Mouse (Mus musculus) C2C12 (cell line): Measurements from ENCODE around the gene Mras. TPM values are rescaled to one million over a fixed set of nuclear protein-coding genes. Genes with fewer than 3 reads are reported as not detected.

Source experiments
- H3K27me3 ChIP-seq: one replicate; pipeline ENCODE4 v1.6.1; 2011; ENCODE audit not compliant: control insufficient read depth, insufficient read depth, insufficient read length
- H3K36me3 ChIP-seq: one replicate; pipeline ENCODE4 v1.6.1; 2011; ENCODE audit not compliant: control insufficient read depth, insufficient read depth
- H3K4me3 ChIP-seq: one replicate; pipeline ENCODE4 v1.5.1; 2011; ENCODE audit warnings: mild to moderate bottlenecking, control low read depth; ENCODE audit not compliant: poor library complexity, insufficient read depth, severe bottlenecking
- H3K79me2 ChIP-seq: one replicate; pipeline ENCODE4 v1.6.1; 2011; ENCODE audit not compliant: control insufficient read depth, insufficient read depth
- H3K79me3 ChIP-seq: one replicate; pipeline ENCODE4 v1.6.1; 2011; ENCODE audit warnings: low read depth, control low read depth
- H3ac ChIP-seq: one replicate; pipeline ENCODE3; 2011; ENCODE audit warnings: low read depth; ENCODE audit not compliant: control insufficient read depth, insufficient read length
- CEBPB ChIP-seq: IDR thresholded peaks from one replicate; pipeline ENCODE4 v1.6.1; 2011; ENCODE audit warnings: low read depth, mild to moderate bottlenecking, control low read depth, moderate library complexity
- CTCF ChIP-seq: IDR thresholded peaks from one replicate; pipeline ENCODE4 v1.5.1; 2011; ENCODE audit not compliant: control insufficient read depth, insufficient read depth, insufficient read length
- FOSL1 ChIP-seq: IDR thresholded peaks from one replicate; pipeline ENCODE4 v1.8.0; 2011; ENCODE audit warnings: mild to moderate bottlenecking, low read length; ENCODE audit not compliant: poor library complexity, insufficient read depth, severe bottlenecking
- MAX ChIP-seq: IDR thresholded peaks from one replicate; pipeline ENCODE4 v1.6.1; 2011; ENCODE audit warnings: mild to moderate bottlenecking, control low read depth
- MYOD1 ChIP-seq: IDR thresholded peaks from one replicate; pipeline ENCODE4 v1.6.1; 2011; ENCODE audit warnings: low read depth; ENCODE audit not compliant: control insufficient read depth, insufficient read length
- MYOG ChIP-seq: IDR thresholded peaks from one replicate; pipeline ENCODE4 v1.6.1; 2011; ENCODE audit not compliant: control insufficient read depth, insufficient read length; ENCODE audit errors: extremely low read depth
- USF1 ChIP-seq: IDR thresholded peaks from one replicate; pipeline ENCODE4 v1.6.1; 2011; ENCODE audit warnings: low read depth, mild to moderate bottlenecking, control low read depth, moderate library complexity
- polyA plus RNA-seq: library from polyadenylated mRNA; unstranded; fragments of >200 nt; fragmentation: generic; extraction: Trizol; gene quantifications from one replicate; pipeline ENCODE4 v1.2.1, GENCODE M21; 2012; ENCODE audit warnings: missing spikeins

The Mras gene
- polyA plus RNA-seq, 1 experiment = 25.1 TPM

GRCm38 (mm10) chr9:99421914-99422313 is 15.3 kb downstream of the Mras start:
- TF ChIP-seq CTCF (no peak), MYOD1 (no peak), FOSL1 (no peak), MYOG (no peak), CEBPB (no peak), USF1 (no peak), MAX (no peak)

DNA sequence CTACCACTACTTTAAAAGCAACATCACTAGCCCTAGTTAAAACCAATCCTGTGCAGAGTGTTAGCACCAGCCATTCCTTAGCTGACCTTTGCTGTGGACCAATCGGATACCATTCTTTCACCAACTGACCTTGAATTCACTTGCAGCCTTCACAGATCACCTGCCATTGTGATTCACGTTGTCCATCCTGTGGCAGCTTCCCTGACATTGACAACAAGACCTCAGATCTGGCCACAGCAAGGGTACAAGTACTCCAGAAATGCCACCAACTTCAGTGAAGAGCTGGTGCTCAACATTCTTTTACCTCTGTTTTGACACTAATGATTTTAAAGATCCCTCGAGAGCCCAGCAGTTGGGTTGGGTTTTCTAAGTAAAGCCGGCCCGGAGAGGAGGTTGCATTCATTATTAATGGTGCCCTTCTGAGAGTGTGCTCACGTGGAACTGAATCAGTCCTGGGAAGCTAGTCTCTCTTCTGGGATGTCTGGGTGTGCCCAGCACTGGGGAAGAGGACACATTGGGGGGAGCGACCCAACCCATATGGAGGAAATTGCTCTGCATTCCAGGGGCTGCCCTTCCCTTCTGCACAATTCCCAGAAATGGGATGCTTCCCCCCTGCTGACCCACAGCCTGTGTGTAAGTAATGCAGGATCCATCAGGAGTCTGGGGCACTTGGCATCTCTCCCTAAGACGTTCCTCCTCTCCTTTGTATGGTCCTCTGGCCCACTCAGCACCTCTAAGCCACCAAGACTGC is 17.1 kb downstream of the Mras start:
- TF ChIP-seq USF1 (no peak), MYOD1 (no peak), MYOG (no peak), MAX (no peak), CEBPB (no peak), FOSL1 (no peak), CTCF (no peak)
- no peak overlapping the region for H3ac ChIP-seq
- H3K4me3 ChIP-seq = no peak overlapping the region
- no peaks in the 10 kb centered on the region for H3K79me3 ChIP-seq
- no peaks in the 10 kb centered on the region for H3K27me3 ChIP-seq
- no peaks in the 10 kb centered on the region for H3K79me2 ChIP-seq
- no peaks in the 10 kb centered on the region for H3K36me3 ChIP-seq

More at GRCm38 (mm10) chr9:99421914-99422313, 15.3 kb downstream of the Mras start:
- Histone ChIP-seq H3K79me3 (no peaks in the 10 kb centered on the region), H3ac (no peak overlapping the region), H3K79me2 (no peaks in the 10 kb centered on the region), H3K36me3 (no peaks in the 10 kb centered on the region), H3K4me3 (no peak overlapping the region), H3K27me3 (no peaks in the 10 kb centered on the region)

DNA sequence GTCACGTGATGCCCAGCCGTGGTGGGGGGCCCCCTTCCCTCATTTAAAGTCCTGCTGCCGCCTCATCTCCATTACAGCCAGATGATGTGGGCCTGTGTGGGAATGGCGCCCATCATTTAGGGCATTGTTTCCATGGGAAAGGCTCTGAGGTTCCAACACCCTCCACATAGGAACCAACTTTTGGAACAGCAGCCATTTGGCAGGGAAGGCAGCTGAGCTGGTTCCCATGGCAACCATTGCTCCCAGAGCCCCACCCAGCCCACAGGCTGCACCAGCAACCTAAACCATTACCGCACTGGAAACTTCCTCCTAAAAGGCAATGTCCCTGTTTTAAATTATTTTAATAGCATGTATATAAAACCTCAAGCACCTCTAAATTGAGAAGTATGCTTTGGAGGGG is 18.8 kb downstream of the Mras start:
- no peak for TF ChIP-seq MAX
- no peak for TF ChIP-seq FOSL1
- no peak for TF ChIP-seq CTCF
- no peak for TF ChIP-seq CEBPB
- TF ChIP-seq USF1 = no peak
- TF ChIP-seq MYOG = no peak
- no peak for TF ChIP-seq MYOD1
- no peaks in the 10 kb centered on the region for H3K27me3 ChIP-seq
- H3K79me2 ChIP-seq = no peaks in the 10 kb centered on the region
- H3K4me3 ChIP-seq = no peak overlapping the region
- H3K36me3 ChIP-seq = no peaks in the 10 kb centered on the region
- H3ac ChIP-seq = no peak overlapping the region
- H3K79me3 ChIP-seq = no peaks in the 10 kb centered on the region

DNA sequence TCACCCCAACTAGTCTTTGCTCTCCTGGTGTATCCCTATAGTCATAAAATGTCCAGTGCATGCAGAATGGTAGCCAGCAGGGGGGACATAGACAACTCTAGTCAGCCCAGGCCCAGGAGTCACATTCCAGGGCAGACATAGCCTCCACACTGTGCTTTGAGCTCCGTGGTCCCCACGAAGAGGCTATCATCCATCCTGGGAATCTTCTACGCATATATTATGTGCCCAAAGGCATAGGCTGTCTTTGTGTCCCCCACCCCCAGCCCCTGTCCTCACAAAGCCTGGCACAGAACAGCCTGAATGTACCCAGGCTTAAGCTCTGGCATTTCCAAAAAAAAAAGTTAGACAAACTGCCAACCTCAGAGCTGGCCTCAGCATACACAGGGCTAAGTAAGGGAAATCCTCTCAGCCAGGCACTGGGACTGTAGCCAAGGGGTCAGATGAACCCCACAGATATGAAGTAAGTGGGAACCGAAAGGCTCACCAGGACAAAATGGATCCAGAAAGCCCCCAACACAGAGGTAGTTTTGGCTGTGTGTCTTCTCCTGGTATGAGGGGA is 19.8 kb downstream of the Mras start:
- Histone ChIP-seq H3K79me3 (no peaks in the 10 kb centered on the region), H3K79me2 (no peaks in the 10 kb centered on the region), H3ac (no peak overlapping the region), H3K27me3 (no peaks in the 10 kb centered on the region), H3K4me3 (no peak overlapping the region), H3K36me3 (no peaks in the 10 kb centered on the region)
- TF ChIP-seq MYOG (no peak), USF1 (no peak), CTCF (no peak), FOSL1 (no peak), MYOD1 (no peak)

DNA sequence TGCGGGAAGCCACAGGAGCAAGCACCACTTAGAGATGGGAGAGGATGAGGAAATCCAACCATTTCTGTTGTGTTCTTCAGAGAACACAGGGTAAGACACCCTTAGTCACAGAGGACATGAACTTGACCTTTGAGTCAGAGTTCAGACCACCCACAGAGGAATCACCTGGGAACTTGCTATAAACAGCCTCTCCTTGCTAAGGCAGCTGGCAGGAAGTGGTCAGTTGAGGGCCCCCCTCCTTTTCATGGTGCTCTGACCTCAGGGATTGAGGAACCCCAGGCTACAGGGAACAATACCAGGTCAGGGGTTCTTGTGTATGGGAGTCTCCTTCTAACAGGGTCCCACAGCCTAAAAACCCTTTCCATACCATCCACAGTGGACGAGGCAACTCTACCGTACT is 20.4 kb downstream of the Mras start:
- TF ChIP-seq MAX = no peak
- no peak for TF ChIP-seq MYOG
- TF ChIP-seq CTCF = no peak
- TF ChIP-seq FOSL1 = no peak
- no peak for TF ChIP-seq CEBPB
- TF ChIP-seq MYOD1 = no peak
- no peak for TF ChIP-seq USF1
- Histone ChIP-seq H3ac (no peak overlapping the region), H3K79me2 (no peaks in the 10 kb centered on the region), H3K4me3 (no peak overlapping the region), H3K27me3 (no peaks in the 10 kb centered on the region), H3K79me3 (no peaks in the 10 kb centered on the region), H3K36me3 (no peaks in the 10 kb centered on the region)

DNA sequence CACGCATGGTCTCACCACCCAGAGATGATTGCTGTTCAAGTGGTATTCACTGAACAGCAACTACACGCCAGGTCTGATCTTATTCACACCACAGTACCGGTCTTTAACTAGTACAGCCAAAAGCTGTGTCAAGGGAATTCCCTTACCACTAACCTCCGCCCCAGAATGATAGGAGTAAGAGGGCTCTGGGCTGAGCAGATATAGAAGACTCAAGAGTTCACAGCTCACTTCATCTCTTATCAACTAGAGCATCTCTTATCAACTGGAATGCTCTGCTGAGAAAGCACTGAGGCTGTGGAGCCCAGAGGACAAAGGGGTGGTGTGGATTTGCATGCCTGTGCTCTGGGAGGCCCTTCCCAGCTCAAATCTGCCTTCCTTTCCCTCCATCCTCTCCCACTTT is 25.4 kb downstream of the Mras start:
- H3K4me3 ChIP-seq = no peak overlapping the region
- H3K79me2 ChIP-seq = no peaks in the 10 kb centered on the region
- H3K36me3 ChIP-seq = no peaks in the 10 kb centered on the region
- no peaks in the 10 kb centered on the region for H3K27me3 ChIP-seq
- no peaks in the 10 kb centered on the region for H3K79me3 ChIP-seq
- TF ChIP-seq MYOD1 (no peak), CEBPB (no peak), USF1 (no peak), MYOG (no peak), CTCF (no peak), FOSL1 (no peak), MAX (no peak)
- H3ac ChIP-seq = no peak overlapping the region
